Mouse (Mus musculus): Measurements from ENCODE around the gene Ier3.

The Ier3 gene

DNA sequence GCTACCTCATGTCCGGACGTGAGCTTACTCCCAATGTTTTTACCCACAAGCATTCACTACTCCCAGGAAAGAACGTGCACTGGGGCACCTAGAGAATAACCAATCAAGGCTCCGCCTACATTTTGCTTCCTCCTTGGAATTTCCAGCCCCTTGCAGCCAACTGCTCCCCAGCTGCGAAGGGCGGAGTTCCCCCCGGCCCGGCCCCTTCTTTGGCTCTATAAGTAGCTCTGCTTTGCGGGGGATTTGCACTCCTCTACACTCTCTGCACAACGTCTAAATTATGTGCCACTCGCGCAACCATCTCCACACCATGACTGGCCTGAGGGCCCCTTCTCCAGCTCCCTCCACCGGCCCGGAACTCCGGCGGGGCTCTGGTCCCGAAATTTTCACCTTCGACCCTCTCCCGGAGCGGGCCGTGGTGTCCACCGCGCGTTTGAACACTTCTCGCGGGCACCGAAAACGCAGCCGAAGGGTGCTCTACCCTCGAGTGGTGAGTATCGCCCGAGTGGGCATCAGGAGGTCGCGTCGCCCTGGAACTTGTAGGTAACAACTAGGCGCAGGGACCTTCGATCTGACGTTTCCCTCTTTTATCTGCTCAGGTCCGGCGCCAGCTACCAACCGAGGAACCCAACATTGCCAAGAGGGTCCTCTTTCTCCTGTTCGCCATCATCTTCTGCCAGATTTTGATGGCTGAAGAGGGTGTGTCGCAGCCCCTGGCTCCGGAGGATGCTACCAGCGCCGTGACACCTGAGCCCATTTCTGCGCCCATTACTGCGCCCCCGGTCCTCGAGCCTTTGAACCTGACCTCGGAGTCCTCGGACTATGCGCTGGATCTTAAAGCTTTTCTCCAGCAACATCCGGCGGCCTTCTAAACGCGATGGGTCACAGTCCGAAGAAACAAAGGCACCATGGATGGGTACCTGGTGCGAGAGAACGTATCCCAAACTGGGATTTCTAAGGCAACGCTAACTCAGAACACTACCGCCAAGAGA lies at the start of gene Ier3:
TSS of gene Ier3 (plus strand) at position 246 of the 992 bp plus-strand sequence.
- peak; percentile 93 for DNase-seq

DNA sequence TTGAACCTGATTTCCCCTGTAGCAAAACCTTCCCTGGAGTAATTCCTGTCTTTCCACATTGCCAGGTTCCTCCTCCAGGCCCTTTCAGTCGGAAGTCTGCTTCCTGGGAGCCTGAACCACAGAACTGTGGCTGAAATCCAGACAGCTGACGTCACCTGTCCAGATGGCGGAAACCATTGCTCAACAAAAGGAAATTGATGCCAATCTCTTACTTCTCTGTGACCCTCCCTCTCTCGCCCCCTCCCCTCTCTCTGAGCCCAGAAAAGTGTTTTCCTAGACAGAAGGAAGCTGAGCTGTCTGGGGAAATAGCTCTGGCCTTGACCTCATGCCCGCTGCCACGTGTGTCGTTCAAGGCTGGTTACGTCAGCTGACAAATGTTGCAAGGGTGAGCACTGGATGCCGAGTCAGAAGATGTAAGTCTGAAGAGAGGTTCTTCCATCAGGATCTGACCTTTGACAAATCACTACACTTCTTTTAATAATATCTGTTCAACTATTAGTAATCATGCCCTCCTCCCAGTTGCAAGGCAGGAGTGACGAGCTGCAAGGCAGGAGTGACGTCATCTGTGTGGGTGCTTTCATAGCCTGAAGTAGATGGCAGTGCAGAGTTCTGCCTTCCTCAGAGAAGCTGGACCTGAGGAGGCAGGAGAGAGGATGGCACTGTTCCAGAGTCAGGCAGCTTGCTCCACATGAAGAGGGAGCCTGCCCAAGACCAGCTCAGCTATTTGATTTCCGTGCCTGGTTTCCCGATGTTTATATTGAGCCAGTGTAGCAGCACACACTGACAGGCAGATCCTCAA lies 44.5 kb upstream of the Ier3 start:
- peak; percentile 81 for DNase-seq

DNA sequence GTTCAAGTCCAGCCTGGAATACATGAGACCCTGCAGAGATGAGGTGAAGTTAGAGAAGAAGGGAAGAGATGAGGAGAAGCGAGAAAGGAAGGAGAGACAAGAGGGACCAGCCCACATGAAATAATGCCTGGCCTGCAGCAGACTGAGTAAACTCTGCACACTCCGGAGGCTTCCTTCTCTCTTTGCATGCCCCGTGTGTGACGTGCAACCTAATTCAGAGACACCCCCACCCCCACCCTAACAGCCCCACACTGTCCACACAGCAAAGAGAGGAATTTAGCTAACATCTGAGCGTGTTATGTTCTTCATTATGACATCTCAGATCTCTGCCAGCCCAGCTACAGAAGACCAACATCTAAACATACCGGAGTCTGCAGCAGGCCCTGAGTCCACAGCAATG lies 42.5 kb upstream of the Ier3 start:
- DNase-seq: no peak

DNA sequence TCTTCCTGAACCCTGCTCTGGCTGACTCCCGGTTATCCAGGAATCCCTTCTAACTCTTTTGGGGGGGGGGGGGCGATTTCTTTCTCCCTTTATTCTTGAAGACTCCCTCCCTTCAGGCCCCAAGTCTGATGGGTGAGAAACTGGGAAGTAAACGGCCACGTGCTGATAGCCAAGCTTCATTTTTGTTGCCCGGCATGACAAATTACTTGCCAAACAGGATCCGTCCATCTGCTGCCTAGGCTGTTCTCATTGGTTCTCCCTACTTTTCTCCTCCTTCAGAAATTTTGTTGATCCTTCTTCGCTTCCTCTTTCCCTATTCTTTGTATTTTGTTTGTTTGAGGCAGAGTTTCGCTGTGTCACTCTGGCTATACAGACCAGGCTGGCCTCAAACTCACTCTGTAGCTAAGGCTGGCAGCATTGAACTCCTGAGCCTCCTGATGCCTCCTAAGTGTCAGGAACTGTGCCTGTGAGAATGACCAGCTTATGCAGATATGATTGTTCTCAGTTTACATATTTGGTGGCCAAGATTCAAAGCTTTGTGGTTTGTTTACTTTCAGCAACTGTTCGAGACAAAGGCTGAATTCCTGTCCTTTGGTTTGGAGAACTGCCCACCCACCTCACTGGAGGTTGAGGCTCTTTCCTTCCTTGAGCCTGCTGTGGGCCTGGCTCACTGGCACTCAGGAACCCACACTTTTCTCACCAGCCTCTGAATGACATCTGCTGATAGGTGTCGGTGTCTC lies 41.8 kb upstream of the Ier3 start:
- no peak for DNase-seq

DNA sequence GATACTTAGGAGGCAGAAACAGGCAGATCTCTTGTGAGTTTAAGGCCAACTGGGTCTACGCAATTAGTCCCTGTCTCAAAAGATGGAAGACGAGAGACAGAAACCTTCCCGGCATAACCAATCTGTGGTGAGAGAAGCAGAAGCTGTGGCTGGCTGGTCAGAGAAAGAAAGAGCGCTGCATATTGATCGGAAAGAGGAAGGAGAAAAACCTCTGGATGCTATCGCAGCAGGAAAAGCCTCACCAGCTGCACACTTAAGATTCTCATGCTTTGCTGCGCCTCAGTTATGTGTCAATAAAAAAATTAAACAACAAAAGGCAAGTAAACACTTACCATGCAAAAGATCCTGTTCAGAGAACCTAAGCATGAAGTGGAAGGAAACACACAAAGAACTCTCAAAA lies 41.1 kb upstream of the Ier3 start:
- DNase-seq: no peak

DNA sequence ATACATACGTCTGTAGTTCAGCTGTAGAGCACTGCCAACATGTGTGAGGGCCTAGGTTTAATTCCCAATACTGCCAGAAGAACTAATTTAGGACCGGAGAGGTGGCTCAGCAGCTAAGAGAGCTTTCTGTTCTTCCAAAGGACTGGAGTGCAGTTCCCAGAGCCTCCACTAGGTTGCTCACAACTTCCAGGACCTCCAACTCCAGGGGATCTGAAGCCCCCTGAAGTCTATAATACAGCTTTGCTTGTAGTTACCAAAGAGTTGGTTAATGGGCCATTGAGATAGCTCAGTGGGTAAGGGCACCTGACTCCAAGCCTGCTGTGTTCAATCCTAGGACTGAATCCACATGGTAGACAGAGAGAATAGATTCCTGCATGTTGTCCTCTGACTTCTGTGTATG lies 39.1 kb upstream of the Ier3 start:
- DNase-seq: peak; percentile 43

DNA sequence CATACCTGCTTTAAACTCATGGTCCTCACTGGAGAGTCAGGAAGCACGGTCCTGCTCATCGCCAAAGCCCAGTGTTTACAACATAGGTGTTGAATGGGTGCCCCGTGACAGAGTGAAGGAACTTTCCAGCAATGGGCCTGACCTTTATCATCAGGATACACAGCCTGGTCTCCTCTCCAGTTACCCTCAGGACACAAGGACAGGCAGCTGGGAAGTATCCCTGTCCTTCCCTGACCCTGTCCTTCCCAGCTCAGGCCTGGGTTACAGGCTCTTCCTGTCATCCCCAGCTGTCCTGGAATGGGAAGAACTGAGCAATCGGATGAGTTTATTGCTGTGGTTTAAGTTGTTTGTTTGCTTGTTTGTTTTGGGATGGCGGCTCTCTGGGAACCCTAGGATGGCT lies 38.6 kb upstream of the Ier3 start:
- peak; percentile 44 for DNase-seq

DNA sequence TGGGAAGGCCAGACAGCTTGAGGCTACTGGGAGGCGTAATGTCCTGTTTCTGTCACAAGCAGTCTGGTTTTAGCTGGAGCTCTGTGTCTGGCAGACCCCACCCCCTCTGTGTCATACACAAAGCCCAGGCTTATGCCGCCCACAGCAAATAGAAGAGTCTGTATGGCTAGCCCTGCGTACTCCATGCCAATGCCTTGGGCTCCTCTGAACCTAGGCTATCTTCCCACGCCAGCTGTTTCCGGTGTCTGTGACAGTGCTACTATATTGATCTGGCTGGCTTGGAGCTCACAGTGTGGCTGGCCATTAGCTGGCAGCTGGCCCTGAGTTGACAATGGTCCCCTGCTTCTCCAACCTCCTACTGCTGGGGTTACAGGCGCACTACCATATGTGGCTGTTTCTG lies 37.5 kb upstream of the Ier3 start:
- no peak for DNase-seq

DNA sequence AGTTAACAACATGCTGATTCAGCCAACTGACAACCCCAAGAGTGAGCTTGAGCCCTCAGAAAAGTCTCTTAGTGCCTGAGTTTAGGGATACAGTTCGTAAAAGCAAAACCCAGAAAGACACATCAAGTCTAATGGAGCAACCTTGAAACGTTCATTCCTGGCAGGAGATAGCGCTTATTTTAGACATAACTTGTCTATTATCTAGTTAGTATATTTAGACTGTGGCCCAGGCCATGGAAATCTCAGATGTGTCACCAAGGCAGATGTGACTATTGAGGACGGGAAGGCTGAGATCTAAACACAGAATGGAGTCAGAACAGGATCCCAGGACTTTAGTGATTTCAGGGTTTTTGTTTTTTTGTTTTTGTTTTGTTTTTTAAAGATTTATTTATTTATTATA lies 36.3 kb upstream of the Ier3 start:
- no peak for DNase-seq

DNA sequence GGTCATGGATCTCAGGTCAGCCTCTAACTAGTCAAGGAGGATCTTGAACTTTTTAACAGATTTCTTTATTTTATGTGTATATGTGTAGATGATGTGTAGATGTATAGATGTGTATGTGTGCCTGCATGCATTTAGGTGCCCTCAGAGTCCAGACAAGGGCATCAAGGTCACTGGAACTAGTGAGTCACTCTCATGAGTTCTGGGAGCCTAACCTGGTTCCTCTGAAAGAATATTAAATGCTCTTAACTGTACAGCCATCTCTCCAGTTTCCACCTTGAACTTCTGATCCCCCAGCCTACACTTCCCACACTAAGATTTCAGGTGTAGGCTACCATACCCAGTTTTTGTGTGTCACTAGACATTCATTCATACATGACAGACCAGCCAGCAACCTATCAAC lies 34.0 kb upstream of the Ier3 start:
- DNase-seq: no peak

DNA sequence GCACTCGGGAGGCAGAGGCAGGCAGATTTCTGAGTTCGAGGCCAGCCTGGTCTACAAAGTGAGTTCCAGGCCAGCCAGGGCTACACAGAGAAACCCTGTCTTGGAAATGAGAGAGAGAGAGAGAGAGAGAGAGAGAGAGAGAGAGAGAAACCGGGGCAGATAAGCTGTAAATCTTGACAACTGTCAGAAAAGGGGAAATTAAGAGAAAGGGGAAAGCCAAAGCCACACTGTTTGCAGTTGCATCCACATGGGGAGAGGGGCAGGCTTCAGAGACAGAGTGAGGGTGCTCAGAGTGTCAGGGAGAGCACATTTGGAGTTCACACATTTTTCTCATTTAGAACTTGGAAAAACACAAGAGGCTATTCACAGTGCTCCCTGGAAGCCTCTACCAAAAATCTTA lies 33.5 kb upstream of the Ier3 start:
- DNase-seq: no peak

DNA sequence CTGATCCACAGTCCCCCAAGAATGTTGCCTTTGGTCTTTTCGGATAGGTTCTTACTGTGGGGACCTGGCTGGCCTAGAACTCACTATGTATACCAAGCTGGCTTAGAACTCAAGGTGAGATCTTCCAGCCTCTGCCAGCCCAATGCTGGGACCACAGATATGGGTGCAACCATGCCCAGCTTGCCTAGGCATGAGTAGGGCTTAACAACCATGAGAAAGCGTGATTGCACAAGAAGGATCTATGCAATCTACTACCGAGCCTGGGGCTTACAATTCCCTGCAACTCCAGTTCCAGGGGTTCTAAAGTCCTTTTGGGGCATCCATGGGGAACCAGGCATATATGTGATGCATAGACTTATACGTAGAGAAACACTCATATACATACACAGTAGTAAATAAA lies 30.6 kb upstream of the Ier3 start:
- no peak for DNase-seq

DNA sequence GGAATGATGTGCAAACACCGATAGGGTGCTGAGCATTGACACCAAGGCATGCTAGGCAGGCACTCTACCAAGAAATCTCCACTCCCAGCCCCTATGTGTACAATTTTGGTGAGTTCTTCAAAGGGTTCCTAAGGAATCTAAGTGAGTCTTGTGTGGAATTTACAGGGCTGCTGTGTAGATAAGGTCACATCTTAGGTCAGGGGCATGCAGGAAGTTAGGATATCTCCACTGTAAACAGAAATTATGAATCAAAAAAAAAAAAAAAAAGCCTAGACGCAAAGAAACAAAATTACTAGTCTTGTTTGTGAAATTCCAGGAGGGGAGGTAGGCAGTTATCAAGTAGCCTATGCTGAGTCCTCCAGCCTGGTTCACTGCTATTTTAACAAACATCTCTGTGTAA lies 28.6 kb upstream of the Ier3 start:
- no peak for DNase-seq

DNA sequence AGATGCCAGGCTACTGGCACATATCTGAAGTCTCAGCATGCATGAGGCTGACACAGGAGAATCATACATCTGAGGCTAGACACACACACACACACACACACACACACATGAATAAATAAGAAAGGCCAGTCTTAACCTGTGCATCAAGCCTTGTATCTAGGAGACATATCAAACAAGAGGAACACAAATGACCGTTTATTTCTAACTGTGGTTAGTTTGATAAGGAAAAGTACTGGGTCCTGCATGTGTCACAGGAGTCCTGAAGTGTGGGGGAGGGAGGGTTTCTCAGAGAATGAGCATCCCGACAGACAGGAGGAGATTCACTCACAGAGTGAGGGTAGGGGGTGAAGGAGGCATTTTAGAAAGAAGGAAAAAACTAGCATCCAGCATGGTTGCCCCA lies 26.4 kb upstream of the Ier3 start:
- no peak for DNase-seq

DNA sequence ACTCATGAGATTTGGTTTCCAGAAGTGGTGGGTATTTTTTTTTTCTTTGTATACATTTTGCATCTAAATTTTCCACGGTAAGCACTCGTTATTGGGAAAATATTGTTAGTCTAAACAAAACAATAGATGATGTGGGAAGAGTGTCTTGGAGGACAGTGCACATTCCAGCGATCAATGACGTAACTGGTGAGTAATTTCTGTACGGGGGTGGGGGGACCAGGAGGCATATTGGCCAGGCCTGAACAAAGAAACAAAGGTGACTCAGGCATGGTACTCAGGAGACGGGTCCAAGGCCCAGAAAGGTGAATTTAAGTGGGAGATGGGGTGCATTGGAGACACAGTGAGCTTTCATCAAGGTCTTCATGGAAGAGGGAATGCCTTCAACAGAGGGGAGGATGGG lies 25.8 kb upstream of the Ier3 start:
- DNase-seq: no peak

DNA sequence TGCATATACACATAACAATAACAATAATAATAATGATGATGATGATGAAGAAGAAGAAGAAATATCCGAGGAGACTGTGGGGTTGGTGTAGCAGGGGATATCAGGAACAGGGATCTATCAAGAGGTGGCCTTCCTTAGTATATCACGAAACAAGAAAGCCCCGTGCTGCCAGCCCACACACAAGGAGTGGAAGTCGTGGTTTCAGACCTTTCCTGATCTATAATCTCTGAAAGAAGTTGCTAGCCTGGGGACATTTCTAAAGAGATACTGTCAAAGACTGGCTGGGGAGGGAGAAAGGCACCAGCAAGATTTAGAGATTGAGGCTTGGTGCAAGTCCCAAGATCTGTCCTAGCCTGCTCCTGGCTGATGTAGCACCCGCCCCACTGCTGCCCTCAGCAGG lies 24.6 kb upstream of the Ier3 start:
- no peak for DNase-seq

DNA sequence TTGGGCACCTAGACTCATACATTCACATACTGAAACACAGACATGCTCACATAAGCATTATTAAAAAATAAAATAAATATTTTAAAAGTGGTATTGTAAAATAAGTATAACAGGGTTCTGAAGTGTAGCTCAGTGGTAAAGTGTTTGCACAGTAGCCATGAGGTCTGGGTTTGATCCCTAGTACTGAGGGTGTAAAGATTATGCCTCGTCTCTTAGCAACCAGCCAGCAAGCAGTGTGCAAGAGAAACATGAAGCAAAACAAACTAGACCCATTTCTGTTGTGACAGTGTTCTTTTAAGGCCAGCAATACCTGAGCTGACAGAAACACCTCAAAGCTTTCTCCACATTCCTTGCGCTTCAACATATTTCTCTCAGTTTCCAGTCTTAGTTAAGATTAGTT lies 20.6 kb upstream of the Ier3 start:
- no peak for DNase-seq

DNA sequence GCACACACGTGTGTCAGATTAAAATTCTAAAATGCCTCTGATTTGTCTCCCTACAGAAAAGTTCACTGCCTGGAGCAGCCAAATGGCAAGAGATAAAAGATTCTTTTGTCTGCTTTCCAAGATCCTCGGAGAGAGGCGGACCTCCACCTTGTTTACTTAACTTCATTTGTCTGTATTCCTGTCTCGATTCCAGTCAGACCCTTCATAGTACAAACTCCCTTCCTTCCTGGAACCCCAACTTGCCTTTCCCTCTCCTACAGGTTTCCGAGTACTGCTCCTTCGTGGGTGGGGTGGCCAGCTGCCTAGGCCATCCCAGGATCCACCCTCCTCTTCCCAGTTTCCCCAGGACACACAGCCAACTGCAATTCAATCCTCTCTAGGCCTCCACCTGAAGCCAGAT lies 18.5 kb upstream of the Ier3 start:
- no peak for DNase-seq

DNA sequence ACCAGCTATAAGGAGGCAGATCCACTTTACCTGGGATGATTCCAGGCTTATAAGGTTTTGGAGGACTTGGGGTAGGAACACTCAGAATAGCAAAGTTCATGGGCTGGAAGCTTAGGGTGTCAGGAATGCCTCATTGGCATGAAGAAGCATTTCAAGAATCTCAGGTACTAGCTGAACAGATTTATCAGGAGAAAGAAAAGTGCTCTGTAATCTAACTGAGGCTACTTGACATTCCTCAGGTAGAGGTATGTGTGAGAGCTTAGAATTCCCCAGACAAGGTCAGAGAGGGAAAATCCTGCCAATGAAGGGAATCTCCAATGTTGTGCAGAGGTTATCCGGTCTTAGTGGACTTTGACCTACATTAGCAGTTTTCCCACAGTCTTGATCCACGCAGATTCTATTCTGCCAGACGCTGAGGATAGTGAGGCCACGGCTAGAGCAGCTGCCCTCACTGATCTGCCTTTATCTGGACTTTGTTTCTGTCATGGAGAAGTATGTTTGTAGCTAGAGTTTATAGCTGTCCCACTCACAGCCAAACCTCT lies 17.6 kb upstream of the Ier3 start:
- DNase-seq: no peak

DNA sequence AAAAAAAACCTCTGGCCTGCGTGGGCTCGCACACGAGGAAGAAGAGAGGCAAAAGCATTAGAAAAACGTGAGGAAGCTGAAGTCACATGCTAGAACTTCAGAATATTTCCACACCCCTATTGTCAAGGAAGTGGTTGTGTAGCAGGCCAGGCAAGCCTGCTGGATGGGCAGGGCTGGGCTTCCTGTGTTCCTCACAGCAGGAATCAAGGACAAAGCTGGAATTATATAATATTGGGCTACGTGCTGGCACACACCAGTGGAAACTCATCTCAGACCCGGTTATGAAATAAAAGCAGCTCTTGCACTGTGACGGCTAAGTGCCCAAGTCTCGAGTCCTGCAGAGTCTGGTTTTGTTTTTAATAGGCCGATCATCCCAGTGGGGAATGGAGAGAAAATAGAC lies 13.4 kb upstream of the Ier3 start:
- peak; percentile 50 for DNase-seq

DNA sequence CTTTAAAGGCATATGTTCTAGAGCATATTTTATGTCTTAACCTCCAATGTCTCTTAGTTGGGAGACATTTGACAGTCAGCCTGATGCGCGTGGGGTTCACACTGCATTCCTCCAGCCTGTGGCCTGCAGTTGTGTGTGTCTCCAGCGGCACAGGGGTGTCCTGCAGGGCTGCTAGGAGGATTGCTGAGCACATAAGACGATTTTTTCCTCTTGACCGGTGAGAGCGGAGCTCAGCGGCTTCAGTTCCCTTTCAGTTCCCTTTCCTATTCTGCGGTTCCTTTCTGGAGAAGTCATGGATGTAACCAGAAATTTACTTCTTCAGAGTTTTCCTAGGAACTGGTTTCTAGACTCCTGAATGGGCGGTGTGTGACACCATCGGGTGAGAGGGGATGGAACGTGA lies 12.1 kb upstream of the Ier3 start:
- DNase-seq: no peak

DNA sequence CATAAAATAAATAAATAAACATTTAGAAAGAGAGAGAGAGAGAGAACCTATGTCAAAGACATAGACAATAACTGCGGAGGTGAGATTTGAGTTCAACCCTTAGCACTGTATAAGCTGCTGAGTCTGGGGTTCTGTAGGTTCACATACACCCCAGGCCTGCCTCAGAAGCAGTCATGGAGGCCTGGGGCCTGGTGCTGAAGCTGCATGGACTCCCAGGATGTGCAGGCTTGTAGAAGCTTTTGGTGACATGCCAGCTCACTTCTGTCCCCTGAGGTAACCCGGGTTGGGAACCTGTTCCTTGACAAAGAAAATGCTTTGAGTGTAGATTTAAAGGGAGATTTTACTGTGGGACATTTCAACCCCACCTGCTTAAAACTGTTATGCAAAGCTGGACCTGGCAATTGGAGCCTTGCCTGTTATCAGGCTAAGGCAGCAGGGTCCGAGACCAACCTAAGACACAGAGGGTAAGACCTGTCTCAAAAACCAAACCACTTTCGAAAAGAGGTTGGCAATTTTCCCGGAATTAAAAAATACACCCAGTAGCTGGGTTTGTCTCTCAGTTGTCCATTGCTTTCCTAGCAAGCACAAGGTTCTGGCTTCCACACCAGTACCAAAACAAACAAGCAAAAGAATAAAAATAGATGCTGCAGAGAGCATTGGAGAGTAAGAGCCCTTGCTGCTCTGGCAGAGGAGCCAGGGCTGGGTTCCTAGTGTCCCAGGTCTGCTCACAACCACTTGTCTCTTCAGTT lies 10.4 kb upstream of the Ier3 start:
- DNase-seq: no peak

Measured in kidney, postnatal 10 days (tissue).